Mouse (Mus musculus) kidney, postnatal 14 days (tissue): ENCODE results near the gene Abhd13.

Experiments used
- DNase-seq: peaks from one replicate; pipeline ENCODE4 v3.0.0; 2022; ENCODE audit warnings: mixed read lengths

Gene Abhd13

DNA sequence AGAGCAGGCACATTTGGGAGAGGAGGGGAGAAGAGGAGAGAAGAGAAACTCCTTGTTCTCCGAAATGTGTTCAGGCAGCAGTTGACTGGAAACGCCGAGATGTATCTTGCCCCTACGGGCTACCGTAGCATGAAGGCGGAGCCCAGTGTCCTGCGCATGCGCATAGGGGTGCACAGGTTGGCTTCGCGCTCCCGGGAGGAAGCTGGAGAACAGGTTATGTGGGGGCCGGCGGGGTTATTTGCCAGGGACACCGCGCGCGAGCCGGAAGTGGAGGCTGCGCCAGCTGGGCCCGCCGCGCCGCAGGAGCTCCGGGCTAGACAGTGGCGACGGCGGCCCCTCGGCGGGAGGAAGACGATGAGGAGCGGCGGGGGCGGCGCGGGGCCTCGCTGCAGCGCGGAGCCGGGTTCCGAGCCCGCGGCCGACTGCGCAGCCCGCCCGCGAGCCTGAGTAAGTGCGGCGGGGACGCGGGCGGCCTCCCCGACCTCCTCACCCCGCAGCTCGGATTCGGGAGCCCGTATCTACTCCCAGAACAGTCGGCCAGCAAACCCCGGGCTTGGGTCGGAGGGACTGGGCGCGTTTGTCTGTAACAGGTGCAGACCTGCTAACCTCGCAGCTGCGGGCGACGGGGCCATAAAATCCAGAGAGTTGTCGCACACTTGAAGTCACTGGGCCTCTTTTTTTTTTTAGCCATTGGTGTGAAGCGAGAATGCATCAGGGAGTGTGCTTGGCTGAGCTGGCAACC lies at the start of gene Abhd13, which contains the start of gene Lig4:
Abhd13 (plus strand) TSS at position 135 of the 742 bp plus-strand sequence.
Lig4 (minus strand) TSS at position 114 of the 742 bp plus-strand sequence.
- peak; percentile 99 for DNase-seq

DNA sequence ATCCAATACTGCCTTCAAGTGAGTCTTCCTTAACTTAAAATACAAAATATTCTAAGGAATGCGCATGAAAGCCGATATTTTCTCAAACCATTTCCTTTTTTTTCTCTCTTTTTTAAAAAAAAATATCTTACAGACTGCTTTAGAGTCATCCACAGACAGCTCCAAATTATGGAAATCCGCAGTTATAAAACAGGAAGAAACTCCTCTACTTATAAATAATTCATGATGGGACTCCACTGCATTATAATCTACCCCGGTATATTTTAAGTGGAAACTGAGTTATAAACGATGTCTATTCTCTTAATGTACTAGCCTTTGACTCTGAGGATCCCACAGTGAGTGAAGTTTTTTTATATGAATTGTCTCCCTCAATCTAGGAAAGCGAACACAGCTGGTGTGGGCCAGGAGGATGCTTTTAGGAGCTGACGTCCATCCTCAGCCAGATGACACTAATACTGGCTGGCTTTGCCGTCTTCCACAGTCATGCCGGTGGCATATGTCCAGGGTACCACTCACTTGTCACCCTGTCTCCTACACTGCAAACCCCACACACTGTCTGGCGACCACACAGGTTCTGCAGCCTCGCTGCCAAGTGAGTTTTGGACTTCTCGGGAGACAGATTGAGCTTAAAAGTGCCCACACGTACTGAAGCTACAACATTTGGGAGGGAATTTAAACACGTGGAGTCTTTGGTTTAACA lies 47.6 kb upstream of the Abhd13 start:
- no peak for DNase-seq

GRCm38 (mm10) chr8:9932711-9933110 lies 44.8 kb upstream of the Abhd13 start:
- peak; percentile 8 for DNase-seq

DNA sequence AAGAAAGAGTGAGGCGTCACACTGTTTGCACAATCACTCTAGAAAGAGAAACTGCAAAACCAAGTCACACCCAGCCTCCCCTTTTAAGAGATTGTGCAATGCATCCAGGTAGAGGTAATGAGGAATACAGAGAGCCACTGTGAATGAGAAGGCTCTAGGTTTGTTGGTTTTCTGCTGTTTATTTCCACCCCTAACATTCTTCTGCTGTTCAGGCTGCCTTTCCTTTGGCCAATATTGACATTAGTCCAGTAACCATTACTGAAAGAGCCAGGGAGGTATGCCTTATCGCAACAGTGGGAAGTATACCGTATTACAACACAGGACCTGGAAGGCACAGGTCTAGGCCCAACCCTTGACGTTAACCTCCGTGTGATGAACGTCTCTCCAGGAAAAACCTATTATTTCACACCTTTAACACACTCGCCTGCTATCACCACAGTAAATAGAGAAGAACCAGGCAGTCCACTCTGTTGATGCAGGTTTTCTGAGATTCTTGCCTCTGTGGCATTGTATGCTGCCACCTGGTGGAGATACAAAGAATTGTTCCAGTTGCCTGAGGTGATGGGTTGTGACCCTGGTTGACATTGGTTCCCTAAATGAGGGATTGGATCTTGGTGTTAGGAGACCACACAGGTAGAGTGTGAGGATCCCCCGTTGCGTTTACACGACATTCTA lies 42.5 kb upstream of the Abhd13 start:
- peak; percentile 36 for DNase-seq

DNA sequence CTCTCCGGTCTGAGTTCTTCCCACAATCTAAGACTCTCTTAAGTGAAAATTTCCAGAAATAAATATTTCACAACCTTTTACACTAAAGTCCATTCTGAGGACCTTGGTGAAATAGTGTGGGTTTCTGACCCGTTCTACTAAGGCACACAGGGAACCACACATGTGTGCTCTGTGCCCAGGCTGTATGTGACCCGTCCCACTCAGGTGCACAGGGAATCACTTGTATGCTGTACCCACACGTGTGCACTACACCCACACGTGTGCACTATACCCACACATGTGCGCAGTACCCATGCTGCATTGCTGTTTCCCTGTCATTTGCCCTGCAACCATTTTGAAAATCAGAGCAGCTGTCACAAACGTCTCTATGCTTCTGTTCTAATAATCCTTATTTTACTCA lies 41.9 kb upstream of the Abhd13 start:
- no peak for DNase-seq

GRCm38 (mm10) chr8:9949134-9949890 lies 28.2 kb upstream of the Abhd13 start:
- DNase-seq, result no peak

DNA sequence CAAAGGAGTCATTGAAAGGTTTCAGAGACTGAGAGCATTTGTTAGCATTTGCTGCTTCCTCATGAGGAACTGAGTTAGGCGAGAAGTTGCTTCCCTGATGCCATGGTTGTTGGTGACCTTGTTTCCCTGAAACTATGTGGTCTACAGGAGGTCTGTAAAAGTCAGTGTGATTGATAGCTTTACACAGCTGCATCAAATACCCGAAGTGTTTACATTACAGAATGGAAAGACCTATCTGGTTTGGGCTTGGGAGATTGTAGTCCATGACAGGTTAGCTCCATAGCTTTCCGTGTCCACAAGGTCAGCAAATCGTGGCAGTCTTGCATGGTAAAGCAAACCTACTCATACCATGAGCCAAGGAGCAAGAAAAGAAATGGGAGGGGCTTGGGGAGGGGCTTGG lies 19.2 kb upstream of the Abhd13 start:
- DNase-seq, result no peak

GRCm38 (mm10) chr8:9959919-9960318 lies 17.6 kb upstream of the Abhd13 start:
- no peak for DNase-seq

- DNase-seq, result no peak
These were observed 5.6 kb upstream of the Abhd13 start for GRCm38 (mm10) chr8:9971866-9972265.

DNA sequence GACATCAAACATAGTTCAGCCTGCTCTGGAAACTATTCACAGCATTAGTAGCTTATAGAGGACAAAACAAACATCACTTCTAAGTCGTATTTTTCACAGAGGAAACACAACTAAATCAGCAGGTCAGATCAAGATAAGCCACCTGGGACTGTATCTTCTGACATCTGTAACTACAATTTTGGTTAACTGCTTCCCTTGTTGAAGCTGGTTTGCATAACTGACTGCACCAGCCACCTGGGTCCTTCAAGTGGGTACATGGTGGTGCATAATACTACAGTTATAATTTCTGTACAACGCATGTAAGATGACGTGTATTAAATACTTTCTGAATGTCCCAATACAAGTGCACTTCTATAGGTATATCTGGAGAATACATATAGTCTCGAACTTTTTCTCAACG lies 2.2 kb upstream of the Abhd13 start:
- no peak for DNase-seq

GRCm38 (mm10) chr8:9975898-9976611 lies 1.5 kb upstream of the Abhd13 start:
- peak; percentile 99 for DNase-seq

DNA sequence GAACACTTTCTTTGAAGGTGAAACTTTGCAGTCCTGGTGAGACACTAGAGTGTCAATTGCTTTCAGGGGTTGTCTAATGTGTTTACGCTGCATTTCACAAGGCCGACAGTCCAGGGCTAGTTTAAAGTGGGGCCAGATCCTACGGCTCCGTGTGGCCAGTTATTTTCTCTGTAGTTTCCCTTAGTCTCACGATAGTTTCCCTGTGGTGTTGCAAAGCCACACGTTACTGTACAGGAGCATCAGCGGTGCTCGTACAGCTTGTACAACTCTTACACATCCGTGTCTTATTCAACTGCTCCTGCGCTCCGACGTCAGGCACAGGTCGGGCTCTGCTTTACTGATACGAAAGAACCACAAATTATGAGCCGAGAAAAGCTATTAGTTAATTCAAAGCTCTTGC lies 491 bp upstream of the Abhd13 start:
- DNase-seq, result peak; percentile 4

DNA sequence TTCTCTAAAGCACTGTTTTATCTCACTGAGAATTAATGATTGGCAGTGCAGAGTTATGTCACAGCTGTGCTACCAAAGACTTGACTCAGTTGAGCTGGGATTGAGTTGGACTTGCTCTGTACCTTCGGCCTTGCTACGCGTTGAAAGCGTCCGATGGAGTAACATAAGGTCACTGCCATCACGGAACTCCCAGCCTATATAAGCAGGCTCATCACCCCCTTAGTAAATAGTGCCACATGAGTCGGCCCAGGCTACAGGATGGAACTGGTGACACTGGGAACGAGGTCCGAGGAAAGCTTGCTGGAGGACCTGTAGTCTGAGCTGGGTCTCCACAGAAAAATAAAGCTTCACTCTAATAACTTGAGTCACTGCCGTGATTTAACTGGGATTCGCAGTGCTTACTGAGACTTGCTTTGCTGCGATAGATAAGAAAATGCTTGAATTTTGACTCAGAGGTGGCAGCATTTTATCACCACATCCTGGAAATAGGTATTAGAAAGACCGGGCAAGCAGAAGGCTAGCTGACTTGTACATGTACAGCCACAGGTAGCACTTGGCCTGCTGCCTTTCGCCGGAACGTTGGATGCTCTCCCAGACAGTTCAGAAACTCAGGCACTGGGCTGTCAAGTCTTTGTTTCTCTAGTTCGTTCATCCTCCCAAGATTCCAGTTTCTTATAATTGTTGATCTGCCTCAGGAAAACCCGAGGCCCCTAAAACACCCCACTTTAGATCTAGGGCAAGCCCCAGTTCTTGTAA lies 1.1 kb downstream of the Abhd13 start:
- DNase-seq, result no peak

- no peak for DNase-seq
These were observed 2.2 kb downstream of the Abhd13 start for GRCm38 (mm10) chr8:9979746-9980145.

- DNase-seq, result no peak
These were observed 2.7 kb downstream of the Abhd13 start for GRCm38 (mm10) chr8:9980188-9980587.

- no peak for DNase-seq
These were observed 26.6 kb downstream of the Abhd13 start for GRCm38 (mm10) chr8:10004115-10004514.

DNA sequence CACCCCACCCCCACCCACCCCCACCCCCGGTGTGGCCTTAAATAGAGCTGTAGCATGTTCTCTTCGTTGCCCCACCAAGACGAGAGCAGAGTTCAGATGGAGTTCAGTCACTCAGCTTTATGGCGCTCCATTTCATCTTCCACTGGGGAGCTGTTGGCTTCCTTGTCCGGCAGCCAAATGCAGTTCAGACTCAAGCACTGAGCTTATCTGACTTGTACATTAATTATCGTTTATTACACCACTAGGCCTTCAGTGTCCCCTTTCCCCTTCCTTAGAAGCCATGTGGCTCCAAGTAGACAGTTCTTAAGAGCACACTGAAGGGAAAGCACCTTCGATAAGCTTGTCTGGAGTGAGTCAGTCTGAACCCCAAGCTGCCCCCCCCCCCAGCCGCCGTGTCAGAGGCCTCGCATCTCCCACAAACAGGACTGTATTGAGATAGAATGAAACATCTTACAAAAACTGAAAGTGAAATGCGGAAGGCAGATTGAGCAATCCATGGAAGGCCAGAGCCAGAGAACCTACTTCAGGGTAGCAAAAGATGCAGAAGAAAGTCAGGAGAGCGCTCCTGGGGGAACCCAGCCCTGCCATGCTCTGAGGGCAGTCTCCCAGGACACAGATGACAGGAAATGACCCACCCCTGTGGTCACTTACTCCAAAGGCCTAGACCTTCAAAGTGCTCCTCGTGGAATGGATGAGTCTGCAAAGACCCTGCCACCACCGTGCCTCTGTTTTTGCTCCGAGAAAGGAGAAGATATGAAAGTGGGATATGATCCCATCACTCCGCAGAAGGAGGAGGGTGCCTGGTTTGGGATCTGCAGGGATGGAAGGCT lies 28.9 kb downstream of the Abhd13 start, which contains the start of gene Tnfsf13b:
Tnfsf13b (plus strand) TSS at position 312 of the 830 bp plus-strand sequence.
- DNase-seq, result peak; percentile 62

DNA sequence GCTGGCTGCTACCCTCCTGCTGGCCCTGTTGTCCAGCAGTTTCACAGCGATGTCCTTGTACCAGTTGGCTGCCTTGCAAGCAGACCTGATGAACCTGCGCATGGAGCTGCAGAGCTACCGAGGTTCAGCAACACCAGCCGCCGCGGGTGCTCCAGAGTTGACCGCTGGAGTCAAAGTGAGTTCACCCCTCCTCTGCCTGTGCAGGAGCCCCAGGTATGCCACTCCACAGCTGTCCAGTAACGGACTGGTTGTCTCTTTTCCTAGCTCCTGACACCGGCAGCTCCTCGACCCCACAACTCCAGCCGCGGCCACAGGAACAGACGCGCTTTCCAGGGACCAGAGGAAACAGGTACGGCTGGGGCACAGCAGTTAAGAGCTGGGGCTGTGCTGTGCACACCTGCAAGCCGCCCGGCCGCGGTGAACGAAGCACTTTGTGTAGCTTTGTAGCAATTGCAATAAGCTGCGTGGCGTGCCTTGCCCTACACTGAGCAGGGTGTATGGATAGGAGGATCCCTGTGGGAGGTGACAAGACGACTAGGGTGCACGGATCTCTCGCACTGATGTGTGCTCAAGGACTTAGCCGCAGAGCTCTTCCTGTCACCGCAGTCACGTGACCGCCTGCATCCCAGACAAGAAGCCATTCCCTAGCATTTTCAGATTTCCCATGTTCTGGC lies 29.6 kb downstream of the Abhd13 start:
- DNase-seq, result peak; percentile 24

DNA sequence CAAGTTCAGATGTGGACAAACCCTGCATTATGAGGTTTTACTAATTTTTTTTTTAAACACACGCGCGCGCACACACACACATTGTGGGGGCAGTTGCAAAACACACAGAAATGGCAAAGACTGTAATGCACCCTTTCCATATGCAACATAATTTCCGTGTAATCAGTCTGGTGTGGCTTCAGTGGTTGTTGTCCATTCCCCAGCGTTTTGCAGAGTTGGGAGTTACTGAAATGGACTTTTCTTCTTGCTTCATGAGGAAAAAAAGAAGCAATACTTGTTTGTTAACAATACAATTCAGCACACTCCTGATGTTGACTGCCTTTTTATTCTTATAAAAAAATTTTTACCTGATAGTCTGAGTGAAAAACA lies 30.1 kb downstream of the Abhd13 start:
- no peak for DNase-seq

DNA sequence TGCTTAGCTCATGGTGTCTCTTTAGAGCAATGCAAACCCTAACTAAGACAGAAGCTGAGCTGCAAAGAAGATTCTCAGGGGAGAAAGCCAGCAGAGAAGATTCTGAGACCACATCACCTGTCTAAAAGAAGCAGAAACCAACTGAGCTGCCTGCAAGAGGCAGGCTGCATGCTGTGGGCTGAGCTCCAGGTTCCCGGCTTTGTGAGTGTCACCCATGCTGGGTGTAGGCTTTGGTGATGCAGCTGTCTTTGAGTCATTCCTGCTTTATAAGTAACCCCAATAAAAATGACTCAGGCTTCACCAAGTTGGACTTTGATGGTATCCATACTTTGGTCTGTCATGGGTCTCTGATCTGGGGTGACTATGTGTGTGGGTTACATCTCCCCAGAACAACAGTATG lies 38.7 kb downstream of the Abhd13 start:
- no peak for DNase-seq
